Mouse (Mus musculus): ENCODE data around the gene Ino80b.

The Ino80b gene

GRCm38 (mm10) chr6:83086121-83087035, 38.9 kb downstream of the Ino80b start, which contains the start of gene Lbx2:
Gene Lbx2 (plus strand): TSS chr6:83086367.
- DNase-seq (ENCODE audit: low spot score in 2 of 2), result no peak

GRCm38 (mm10) chr6:83084477-83084876, 40.8 kb downstream of the Ino80b start:
- DNase-seq (ENCODE audit: low spot score in 2 of 2), result no peak

DNA sequence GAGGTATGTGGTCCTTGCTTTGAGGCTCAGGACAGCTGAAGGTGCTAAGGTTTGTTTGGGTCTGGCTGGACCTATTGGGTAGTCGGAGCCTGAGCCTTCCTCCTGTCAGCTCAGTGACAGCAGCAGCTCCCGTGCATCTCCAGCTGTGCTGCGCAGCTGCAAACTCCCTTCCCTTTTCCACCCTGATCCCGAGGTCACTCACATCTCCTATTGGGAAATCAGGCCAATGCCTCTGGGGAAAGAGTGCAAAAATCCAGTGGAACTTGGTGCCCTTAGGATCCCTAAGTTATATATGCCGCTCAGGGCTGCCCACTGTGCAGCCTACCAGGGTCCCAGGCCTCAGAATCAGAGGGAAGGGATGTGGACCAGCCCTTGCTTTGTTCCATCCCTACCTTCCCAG, 41.7 kb downstream of the Ino80b start:
- no peak for DNase-seq (ENCODE audit: low spot score in 2 of 2)

GRCm38 (mm10) chr6:83080210-83080609, 45.0 kb downstream of the Ino80b start:
- no peak for DNase-seq (ENCODE audit: low spot score in 2 of 2)

DNA sequence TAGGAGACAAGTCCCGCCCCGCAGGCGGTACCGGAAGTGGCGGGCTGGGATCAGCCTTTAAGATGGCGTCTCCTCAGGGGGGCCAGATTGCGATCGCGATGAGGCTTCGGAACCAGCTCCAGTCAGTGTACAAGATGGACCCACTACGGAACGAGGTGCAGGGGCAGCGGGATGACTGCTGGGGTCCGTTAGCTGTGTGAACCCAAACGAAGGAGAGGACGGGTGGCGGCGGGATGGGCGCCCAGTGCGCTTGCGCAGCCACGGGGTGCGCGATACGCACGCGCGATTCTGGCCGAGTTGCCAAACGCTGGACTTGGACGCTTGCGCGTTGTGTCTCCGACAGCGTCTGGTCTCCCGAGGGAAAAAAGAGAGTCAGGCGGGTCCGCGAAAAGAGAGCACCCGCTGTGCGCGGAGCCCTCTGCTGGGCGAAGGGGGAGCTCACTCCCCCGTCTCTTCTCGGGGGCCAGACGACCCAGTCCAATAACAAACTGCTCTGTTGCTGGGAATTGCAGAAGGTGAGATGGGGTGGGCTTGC, 46.8 kb downstream of the Ino80b start:
- DNase-seq (ENCODE audit: low spot score in 2 of 2), result peak; percentile 98 to 100

DNA sequence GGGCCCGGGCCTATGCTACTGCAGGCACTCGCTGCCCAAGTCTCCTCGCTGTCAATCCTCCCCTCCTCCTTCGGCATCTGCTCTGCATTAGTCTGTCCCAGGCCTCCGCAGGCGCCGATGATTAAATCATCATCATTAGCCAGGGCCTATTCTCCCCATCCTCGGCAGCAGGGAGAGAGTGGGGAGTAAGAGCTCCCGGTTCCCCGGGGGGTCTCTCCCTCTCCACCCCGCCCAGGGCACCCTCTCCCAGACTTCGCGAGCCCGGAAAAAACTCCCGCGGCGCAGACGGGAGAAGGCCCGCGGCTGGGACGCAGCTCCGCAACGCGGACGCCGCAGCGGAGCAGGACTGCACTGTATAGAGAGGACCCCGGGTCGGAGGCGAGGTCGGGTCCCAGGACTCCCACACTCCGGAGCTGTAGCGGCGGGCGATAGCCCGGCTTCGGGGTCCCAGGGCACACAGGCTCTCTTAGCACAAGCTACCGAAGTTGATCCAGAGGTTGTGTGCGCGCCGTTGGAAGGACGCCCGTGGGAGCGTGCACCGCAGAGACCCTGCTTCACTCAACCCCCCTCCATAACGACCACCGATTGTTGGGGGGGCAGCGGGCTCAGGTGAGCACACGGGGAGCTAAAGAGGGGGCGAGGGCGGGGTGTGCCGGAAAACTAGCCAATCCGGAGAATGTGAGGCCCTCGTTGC, 47.5 kb downstream of the Ino80b start, which contains the start of gene Pcgf1:
Gene Pcgf1, plus strand, starts transcription at position 240 of the 694 bp plus-strand sequence.
- DNase-seq (ENCODE audit: low spot score in 2 of 2), result peak in 1 of 2 experiments; percentile 73

DNA sequence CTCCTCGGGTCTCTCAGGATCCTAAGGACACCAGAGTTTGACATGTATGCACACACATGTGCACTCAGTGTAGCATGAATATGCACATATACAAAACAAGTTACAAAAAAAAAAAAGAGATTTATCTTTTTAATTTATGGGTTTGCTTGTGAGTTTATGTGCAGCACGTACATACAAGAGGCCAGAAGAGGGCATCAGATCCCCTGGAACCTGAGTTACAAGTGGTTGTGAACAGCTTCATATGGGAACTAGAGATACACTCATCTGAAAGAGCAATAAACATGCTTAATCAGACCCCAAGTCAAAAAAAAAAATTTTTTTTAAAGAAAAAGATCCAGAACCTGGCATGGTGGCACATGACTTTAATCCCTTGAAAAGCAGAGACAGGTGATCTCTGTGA, 50.3 kb downstream of the Ino80b start:
- DNase-seq (ENCODE audit: low spot score in 2 of 2), result no peak

Measured in urinary bladder, adult 18-20 months (tissue).